Comparison of ENCODE assay signal across 8 mouse cellular contexts in the genomic region with DNA sequence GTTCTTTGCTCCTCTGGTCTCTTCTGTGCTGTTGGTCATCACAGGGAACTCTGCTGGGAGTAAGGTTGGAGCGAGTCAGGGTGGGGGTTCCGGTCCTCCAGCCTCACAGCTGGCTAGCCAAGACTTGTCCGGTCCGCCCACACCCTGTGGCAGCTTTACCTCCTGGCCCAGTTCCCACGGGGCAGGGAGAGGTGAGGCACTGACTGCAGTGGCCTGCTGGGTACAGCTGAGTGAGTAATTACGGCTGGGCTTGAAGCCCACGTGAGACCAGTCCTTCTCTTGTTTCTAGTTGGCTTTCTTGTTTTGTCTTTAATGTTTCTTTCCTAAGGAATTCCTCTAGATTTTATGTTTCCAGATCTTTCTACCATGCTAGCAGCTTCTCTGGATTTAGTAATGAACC. TPM values are rescaled to one million over a fixed set of nuclear protein-coding genes. Genes with fewer than 3 reads are reported as not detected.
DNase-seq lines count a peak whose midpoint lies in the region; ATAC-seq and TF ChIP-seq lines count a peak whose summit lies in the region.

No protein-coding gene starts in this region.

- no peak overlapping the region for H3K4me3 ChIP-seq in embryonic facial prominence, embryonic 15.5 days (replicated peaks)
- no peak overlapping the region for H3K4me3 ChIP-seq in limb, embryonic 14.5 days (replicated peaks; ENCODE audit: low read length)
- H3K4me3 ChIP-seq in stomach, embryonic 16.5 days (replicated peaks; ENCODE audit: low read length): no peak overlapping the region

- H3K9me3 ChIP-seq in embryonic facial prominence, embryonic 15.5 days (replicated peaks): no peaks in the 10 kb centered on the region
- no peaks in the 10 kb centered on the region for H3K9me3 ChIP-seq in limb, embryonic 14.5 days (ENCODE audit: control insufficient read depth, low read length)
- no peaks in the 10 kb centered on the region for H3K9me3 ChIP-seq in stomach, embryonic 16.5 days (replicated peaks; ENCODE audit: control insufficient read depth, low read length)

- peak; percentile 33 for DNase-seq in ovary, adult 18-20 months (ENCODE audit: low spot score)
- DNase-seq in ovary, postnatal 10 days (ENCODE audit: low spot score): no peak
- peak; percentile 55 to 58 for DNase-seq in heart, postnatal 36 days
- DNase-seq in limb, embryonic 14.5 days (ENCODE audit: low spot score): no peak
- DNase-seq in frontal cortex, postnatal 36 days (ENCODE audit: low spot score in 2 of 2): no peak

- H3K27ac ChIP-seq in embryonic facial prominence, embryonic 15.5 days (replicated peaks): peak overlapping the region; percentile 82
- H3K27ac ChIP-seq in limb, embryonic 14.5 days (replicated peaks; ENCODE audit: low read depth, low read length): peak overlapping the region; percentile 52; the same call in 1 of the 2 replicates
- peak overlapping the region; percentile 92 for H3K27ac ChIP-seq in stomach, embryonic 16.5 days (ENCODE audit: low read length)

- H3K4me2 ChIP-seq in embryonic facial prominence, embryonic 15.5 days (replicated peaks): peak overlapping the region; percentile 13; the same call in 1 of the 2 replicates
- 0 out of 2 replicates have a peak overlapping the region, but pooled peaks have one; percentile 5 for H3K4me2 ChIP-seq in limb, embryonic 14.5 days (replicated peaks; ENCODE audit: low read depth, low read length, severe bottlenecking)
- H3K4me2 ChIP-seq in stomach, embryonic 16.5 days (ENCODE audit: low read depth, low read length): peak overlapping the region; percentile 0; the same call in 1 of the 2 replicates

- H3K27me3 ChIP-seq in embryonic facial prominence, embryonic 15.5 days: no peaks in the 10 kb centered on the region
- H3K27me3 ChIP-seq in limb, embryonic 14.5 days (ENCODE audit: control insufficient read depth, insufficient read depth, low read length): no peaks in the 10 kb centered on the region
- H3K27me3 ChIP-seq in stomach, embryonic 16.5 days (ENCODE audit: control insufficient read depth, insufficient read depth, low read length): no peaks in the 10 kb centered on the region

- 36% methylated on average over 7 of the region's 7 CpGs for WGBS in embryonic facial prominence, embryonic 15.5 days
- WGBS in limb, embryonic 14.5 days: 30% methylated on average over 7 of the region's 7 CpGs
- WGBS in stomach, embryonic 16.5 days: 24% methylated on average over 7 of the region's 7 CpGs

- intact Hi-C loops in heart, postnatal 36 days (cut with DNase I): no loop called here

- no peak for TF ChIP-seq POLR2A in limb, embryonic 14.5 days (IDR thresholded peaks at IDR 0.05; ENCODE audit: borderline replicate concordance, extremely low read depth, insufficient read depth, insufficient read length)

- peak; percentile 78 for ATAC-seq in embryonic facial prominence, embryonic 15.5 days (ENCODE audit: insufficient number of reproducible peaks, low FRiP score, low TSS enrichment, low read depth)
- no peak for ATAC-seq in limb, embryonic 14.5 days (ENCODE audit: low FRiP score, low read depth)
- peak; percentile 85 for ATAC-seq in stomach, embryonic 16.5 days (ENCODE audit: insufficient read depth, low FRiP score)
- no peak for ATAC-seq in megakaryocyte progenitor cell, adult 5-6 weeks (replicated peaks; ENCODE audit: poor library complexity)

- H3K9ac ChIP-seq in embryonic facial prominence, embryonic 15.5 days: no peak overlapping the region
- H3K9ac ChIP-seq in limb, embryonic 14.5 days (ENCODE audit: low read depth, low read length, severe bottlenecking): no peak overlapping the region
- no peak overlapping the region for H3K9ac ChIP-seq in stomach, embryonic 16.5 days (ENCODE audit: low read length)

- no peaks in the 10 kb centered on the region for H3K36me3 ChIP-seq in embryonic facial prominence, embryonic 15.5 days
- no peaks in the 10 kb centered on the region; the same call in 1 of the 2 replicates for H3K36me3 ChIP-seq in limb, embryonic 14.5 days (ENCODE audit: control insufficient read depth, insufficient read depth, low read length)
- H3K36me3 ChIP-seq in stomach, embryonic 16.5 days (ENCODE audit: control insufficient read depth, insufficient read depth, low read length): no peaks in the 10 kb centered on the region

- peaks cover 61% of the 10 kb centered on the region for H3K4me1 ChIP-seq in embryonic facial prominence, embryonic 15.5 days
- peaks cover 32% of the 10 kb centered on the region for H3K4me1 ChIP-seq in limb, embryonic 14.5 days (ENCODE audit: control insufficient read depth, insufficient read depth, low read length)
- H3K4me1 ChIP-seq in stomach, embryonic 16.5 days (ENCODE audit: control insufficient read depth, insufficient read depth, low read length): peaks cover 42% of the 10 kb centered on the region

RNA-seq across cellular contexts. Expression of a gene that starts 22.8 kb away (rescaled TPM):
- 16.7 and 20.3 TPM in 2 replicates for polyA plus RNA-seq in embryonic facial prominence, embryonic 15.5 days (2015; fragmentation: Nextera tagmentation; extraction: Ambion mirVana)
- total RNA-seq in heart, postnatal 36 days (2021): 10 to 100 TPM; 43.9 to 49.4 TPM
- 91.2 and 114 TPM in 2 replicates for polyA plus RNA-seq in limb, embryonic 14.5 days (2012; rRNA removed)
- 19.8 and 23.0 TPM in 2 replicates for polyA plus RNA-seq in limb, embryonic 14.5 days (2014; fragmentation: Nextera tagmentation; extraction: Ambion mirVana)
- 12.5 and 13.0 TPM in 2 replicates for polyA plus RNA-seq in stomach, embryonic 16.5 days (2015; fragmentation: Nextera tagmentation; extraction: Ambion mirVana)
- total RNA-seq in megakaryocyte progenitor cell, adult 5-6 weeks (2015): 14.4 and 18.0 TPM in 2 replicates
- total RNA-seq in megakaryocyte progenitor cell, adult 5-6 weeks (2017): 12.5 and 16.5 TPM in 2 replicates

RNA-seq across cellular contexts. Expression of a gene that starts 30.2 kb away (rescaled TPM):
- polyA plus RNA-seq in embryonic facial prominence, embryonic 15.5 days (2015; fragmentation: Nextera tagmentation; extraction: Ambion mirVana): not detected in 2 replicates
- not detected for total RNA-seq in heart, postnatal 36 days (2021)
- not detected in 2 replicates for polyA plus RNA-seq in limb, embryonic 14.5 days (2012; rRNA removed)
- not detected in 2 replicates for polyA plus RNA-seq in limb, embryonic 14.5 days (2014; fragmentation: Nextera tagmentation; extraction: Ambion mirVana)
- polyA plus RNA-seq in stomach, embryonic 16.5 days (2015; fragmentation: Nextera tagmentation; extraction: Ambion mirVana): not detected in 2 replicates
- not detected in 2 replicates for total RNA-seq in megakaryocyte progenitor cell, adult 5-6 weeks (2015)
- total RNA-seq in megakaryocyte progenitor cell, adult 5-6 weeks (2017): not detected in 2 replicates

RNA-seq across cellular contexts. Expression of a gene that starts 33.6 kb away (rescaled TPM):
- polyA plus RNA-seq in embryonic facial prominence, embryonic 15.5 days (2015; fragmentation: Nextera tagmentation; extraction: Ambion mirVana): 0.49 and 0.65 TPM in 2 replicates
- total RNA-seq in heart, postnatal 36 days (2021): not detected
- polyA plus RNA-seq in limb, embryonic 14.5 days (2012; rRNA removed): 0.13 and 0.20 TPM in 2 replicates
- 0.43 TPM in 1 of 2 replicates, not detected in the other for polyA plus RNA-seq in limb, embryonic 14.5 days (2014; fragmentation: Nextera tagmentation; extraction: Ambion mirVana)
- 0.37 TPM in 1 of 2 replicates, not detected in the other for polyA plus RNA-seq in stomach, embryonic 16.5 days (2015; fragmentation: Nextera tagmentation; extraction: Ambion mirVana)
- not detected in 2 replicates for total RNA-seq in megakaryocyte progenitor cell, adult 5-6 weeks (2015)
- total RNA-seq in megakaryocyte progenitor cell, adult 5-6 weeks (2017): 0.17 TPM in 1 of 2 replicates, not detected in the other

RNA-seq across cellular contexts. Expression of a gene that starts 45.6 kb away (rescaled TPM):
- polyA plus RNA-seq in embryonic facial prominence, embryonic 15.5 days (2015; fragmentation: Nextera tagmentation; extraction: Ambion mirVana): 10.3 and 13.2 TPM in 2 replicates
- 1 to 10 TPM; 6.3 to 6.5 TPM for total RNA-seq in heart, postnatal 36 days (2021)
- 18.9 and 22.6 TPM in 2 replicates for polyA plus RNA-seq in limb, embryonic 14.5 days (2012; rRNA removed)
- 5.8 and 7.5 TPM in 2 replicates for polyA plus RNA-seq in limb, embryonic 14.5 days (2014; fragmentation: Nextera tagmentation; extraction: Ambion mirVana)
- 17.8 and 21.5 TPM in 2 replicates for polyA plus RNA-seq in stomach, embryonic 16.5 days (2015; fragmentation: Nextera tagmentation; extraction: Ambion mirVana)
- 0.07 and 0.90 TPM in 2 replicates for total RNA-seq in megakaryocyte progenitor cell, adult 5-6 weeks (2015)
- total RNA-seq in megakaryocyte progenitor cell, adult 5-6 weeks (2017): 0.25 and 0.81 TPM in 2 replicates

RNA-seq across cellular contexts. Expression of a gene that starts 52.7 kb away (rescaled TPM):
- 1.1 and 3.3 TPM in 2 replicates for polyA plus RNA-seq in embryonic facial prominence, embryonic 15.5 days (2015; fragmentation: Nextera tagmentation; extraction: Ambion mirVana)
- not detected for total RNA-seq in heart, postnatal 36 days (2021)
- 1.2 TPM in 1 of 2 replicates, not detected in the other for polyA plus RNA-seq in limb, embryonic 14.5 days (2012; rRNA removed)
- not detected in 2 replicates for polyA plus RNA-seq in limb, embryonic 14.5 days (2014; fragmentation: Nextera tagmentation; extraction: Ambion mirVana)
- not detected in 2 replicates for polyA plus RNA-seq in stomach, embryonic 16.5 days (2015; fragmentation: Nextera tagmentation; extraction: Ambion mirVana)
- total RNA-seq in megakaryocyte progenitor cell, adult 5-6 weeks (2015): not detected in 2 replicates
- not detected in 2 replicates for total RNA-seq in megakaryocyte progenitor cell, adult 5-6 weeks (2017)

Comparison
In these comparisons a context has a peak if more than half of its experiments do, and no peak if none do; other contexts are left out.
1. DNase-seq: peak in ovary, adult 18-20 months (single experiment) and heart, postnatal 36 days (2 of 2); none in ovary, postnatal 10 days (single experiment), limb, embryonic 14.5 days (single experiment) and frontal cortex, postnatal 36 days (0 of 2).
2. ATAC-seq: peak in embryonic facial prominence, embryonic 15.5 days (single experiment) and stomach, embryonic 16.5 days (single experiment); none in limb, embryonic 14.5 days (single experiment) and megakaryocyte progenitor cell, adult 5-6 weeks (single experiment).
3. Peak in every context shown above with its lines, with median percentiles within 50 percentile points of each other: H3K27ac ChIP-seq and H3K4me2 ChIP-seq.